Mouse (Mus musculus): Measurements from ENCODE around the gene Ctbp2.
A peak's percentile ranks its signal among the peaks of the same experiment; 100 is the strongest.

The Ctbp2 gene

GRCm38 (mm10) chr7:133039556-133040255, 84.4 kb downstream of the Ctbp2 start:
- no peak for DNase-seq

- peak; percentile 54 for DNase-seq
These were observed 86.5 kb downstream of the Ctbp2 start for GRCm38 (mm10) chr7:133037618-133038017.

DNA sequence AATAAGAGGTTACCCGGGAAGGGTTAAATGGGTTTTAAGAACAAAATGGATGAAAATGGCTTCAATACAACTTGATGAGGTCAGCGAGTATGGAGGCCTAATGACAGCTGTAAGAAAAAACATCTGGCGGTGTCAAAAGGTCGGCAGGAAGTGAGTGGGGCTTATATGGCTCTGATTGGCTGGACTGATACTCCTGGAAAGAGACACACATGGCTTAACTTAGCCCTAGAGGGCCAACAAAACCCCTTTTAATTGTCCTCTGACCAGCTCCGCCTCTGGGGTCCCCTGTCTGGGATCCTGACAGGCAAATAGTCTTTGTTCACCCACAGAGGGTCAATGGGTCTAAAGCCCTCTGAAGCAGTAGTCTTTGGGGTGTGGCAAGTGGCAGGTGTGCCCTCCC, 86.9 kb downstream of the Ctbp2 start:
- peak; percentile 87 for DNase-seq

DNA sequence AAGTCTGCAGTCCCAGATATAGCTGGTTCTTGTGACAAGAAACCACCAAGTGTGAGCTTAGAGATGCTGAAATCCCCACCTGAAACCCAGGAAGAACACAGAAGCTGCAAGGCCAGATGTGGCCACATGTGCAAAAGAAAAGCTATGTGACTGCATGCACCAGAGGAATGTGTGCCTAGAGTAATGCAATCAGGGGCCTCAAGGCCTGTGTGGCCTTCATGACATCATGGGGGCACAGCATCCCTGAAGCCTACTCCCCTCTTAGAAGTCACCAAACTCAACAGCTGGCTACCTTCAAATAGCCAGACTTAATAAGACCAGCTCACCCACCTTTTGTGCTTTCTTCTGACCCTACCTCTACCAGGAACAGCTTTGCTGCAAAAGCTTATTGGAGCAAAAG, 88.3 kb downstream of the Ctbp2 start:
- DNase-seq: no peak

DNA sequence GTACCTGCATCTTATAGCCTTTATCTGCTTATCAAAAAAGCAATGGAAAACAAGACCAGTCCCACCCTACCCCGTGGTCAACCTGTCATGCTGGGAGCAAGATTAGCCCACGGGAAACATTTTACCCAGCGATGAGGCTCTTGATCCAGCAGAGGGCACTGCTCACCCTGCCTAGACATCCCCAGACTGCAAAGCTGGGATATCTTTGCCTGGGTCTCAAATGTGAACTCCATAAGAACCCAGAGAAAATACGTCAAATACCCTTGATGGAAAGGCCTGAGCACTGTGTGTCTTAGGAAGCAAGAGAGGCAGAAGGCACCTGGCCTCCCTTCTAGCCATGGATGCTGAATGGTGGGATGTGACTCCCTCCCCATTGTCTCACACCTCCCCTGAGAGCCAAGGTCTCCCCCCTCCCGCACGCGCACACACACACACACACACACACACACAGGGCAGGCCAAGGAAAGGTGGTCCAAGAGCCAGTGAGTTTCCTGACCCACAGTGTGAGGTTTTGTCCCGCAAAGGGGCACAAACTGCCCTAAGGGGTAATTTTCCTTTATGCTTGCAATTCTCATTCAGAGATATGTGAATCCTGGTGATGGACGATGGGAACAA, 91.5 kb downstream of the Ctbp2 start:
- peak; percentile 81 for DNase-seq

DNA sequence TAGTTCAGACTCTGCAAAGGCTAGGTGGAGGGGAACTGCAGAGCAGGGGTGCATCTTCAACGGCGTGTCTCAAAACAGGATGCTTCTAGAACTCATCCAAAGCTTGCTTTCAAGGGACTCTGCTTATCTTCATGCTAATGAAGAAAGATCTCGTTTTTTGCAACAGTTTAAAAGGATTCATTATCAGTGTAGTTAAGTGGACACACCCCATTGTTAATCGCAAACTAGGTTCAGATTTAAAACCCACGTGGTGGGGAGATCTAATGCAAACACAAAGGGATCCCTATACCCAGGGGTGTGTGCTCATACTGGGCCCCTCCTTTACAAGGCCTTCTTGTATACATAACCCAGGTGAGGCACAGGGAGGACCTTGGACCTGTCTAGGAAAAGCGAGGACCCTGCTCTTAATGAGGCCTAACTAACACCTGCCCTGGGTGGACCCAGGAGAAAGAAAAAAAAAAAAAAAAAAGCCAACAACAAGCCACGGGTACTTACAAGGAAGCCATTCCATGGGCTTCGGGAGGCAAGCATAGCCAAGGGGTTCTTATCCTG, 94.6 kb downstream of the Ctbp2 start:
- DNase-seq: no peak

DNA sequence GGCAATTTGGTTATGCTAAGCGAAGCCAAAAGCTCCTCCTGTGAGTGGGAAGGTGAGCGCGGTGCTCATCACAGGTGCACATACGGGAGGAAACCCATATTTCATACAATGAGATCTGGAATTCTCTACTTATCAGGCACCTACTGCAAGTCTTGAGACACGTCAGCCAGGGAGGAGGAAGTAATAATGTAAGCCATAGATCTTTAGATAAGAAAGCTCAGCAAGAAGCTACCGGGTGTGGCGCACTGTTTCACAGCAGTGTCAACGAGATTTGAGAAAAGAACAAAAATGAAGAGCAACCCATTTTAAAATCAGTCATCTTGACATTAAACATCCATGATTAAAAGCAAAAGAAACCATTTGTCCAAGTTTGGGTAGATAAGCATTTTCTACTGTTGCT, 95.2 kb downstream of the Ctbp2 start:
- no peak for DNase-seq

DNA sequence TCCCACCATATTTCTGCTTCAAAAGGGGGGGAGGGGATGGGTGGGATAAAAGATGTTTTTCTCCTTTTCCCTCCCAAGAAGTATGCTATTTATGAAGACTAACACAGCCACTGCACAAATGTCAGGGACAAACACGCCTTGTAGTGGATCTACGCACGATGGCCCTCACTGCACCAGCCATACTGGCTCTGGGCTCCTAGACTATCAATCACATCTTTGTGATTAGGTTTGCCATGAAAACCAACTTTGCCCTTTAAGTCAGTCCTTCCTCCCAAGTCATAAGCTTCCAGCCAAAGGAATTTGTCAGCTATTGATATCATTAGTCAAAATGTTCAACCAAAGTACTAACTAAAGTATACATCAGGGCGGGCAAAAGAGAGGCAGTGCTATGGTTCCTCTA, 96.2 kb downstream of the Ctbp2 start:
- no peak for DNase-seq

- peak; percentile 34 for DNase-seq
These were observed 99.5 kb downstream of the Ctbp2 start for GRCm38 (mm10) chr7:133024694-133025093.

- DNase-seq: no peak
These were observed 104.6 kb downstream of the Ctbp2 start for GRCm38 (mm10) chr7:133019481-133020020.

GRCm38 (mm10) chr7:133018961-133019360, 105.2 kb downstream of the Ctbp2 start:
- no peak for DNase-seq

- peak; percentile 43 for DNase-seq
These were observed 108.6 kb downstream of the Ctbp2 start for GRCm38 (mm10) chr7:133015416-133016070.

- no peak for DNase-seq
These were observed 109.5 kb downstream of the Ctbp2 start for GRCm38 (mm10) chr7:133014631-133015030.

DNA sequence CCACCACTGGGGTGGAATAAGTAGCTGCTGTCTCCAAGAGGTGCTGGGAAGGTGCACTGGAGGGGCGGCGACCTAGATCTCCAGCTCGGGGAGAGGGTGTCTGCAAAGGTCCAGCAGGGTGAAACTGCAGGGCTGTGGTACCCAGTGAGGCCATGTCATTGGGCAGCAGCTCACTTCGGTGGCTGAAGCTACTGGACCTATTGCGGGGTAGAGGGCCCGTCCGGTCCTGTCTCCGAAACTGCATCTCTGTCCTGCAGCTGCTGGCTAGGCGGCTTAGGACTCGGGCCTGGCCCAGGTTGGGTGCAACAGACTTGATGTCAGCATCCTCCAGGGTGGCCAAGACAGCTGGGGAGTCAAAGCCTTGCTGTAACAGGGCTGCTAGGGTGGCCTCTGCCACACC, 110.2 kb downstream of the Ctbp2 start:
- no peak for DNase-seq

- DNase-seq: no peak
These were observed 111.4 kb downstream of the Ctbp2 start for GRCm38 (mm10) chr7:133012637-133013366.

- no peak for DNase-seq
These were observed 112.5 kb downstream of the Ctbp2 start for GRCm38 (mm10) chr7:133011611-133012010.

GRCm38 (mm10) chr7:133011191-133011590, 113.0 kb downstream of the Ctbp2 start:
- no peak for DNase-seq

DNA sequence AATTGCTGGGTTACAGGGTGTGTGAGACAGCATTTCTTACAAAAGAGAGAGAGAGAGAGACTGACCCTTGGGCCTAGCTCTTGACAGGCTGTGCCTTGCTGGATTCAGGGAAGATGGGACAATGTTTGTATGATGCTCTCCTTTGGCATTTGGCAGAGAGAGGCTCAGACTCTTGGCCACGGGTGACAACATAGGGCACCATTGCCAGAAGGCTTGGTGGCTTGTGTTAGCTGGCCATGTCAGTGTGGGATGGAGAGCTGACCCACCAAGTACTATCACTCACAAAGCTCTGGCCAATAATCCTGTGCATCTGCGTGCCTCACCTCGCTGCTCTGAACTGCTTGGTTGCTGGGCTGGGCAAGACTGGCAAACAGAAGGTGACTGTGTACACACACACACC, 113.7 kb downstream of the Ctbp2 start:
- DNase-seq: no peak

DNA sequence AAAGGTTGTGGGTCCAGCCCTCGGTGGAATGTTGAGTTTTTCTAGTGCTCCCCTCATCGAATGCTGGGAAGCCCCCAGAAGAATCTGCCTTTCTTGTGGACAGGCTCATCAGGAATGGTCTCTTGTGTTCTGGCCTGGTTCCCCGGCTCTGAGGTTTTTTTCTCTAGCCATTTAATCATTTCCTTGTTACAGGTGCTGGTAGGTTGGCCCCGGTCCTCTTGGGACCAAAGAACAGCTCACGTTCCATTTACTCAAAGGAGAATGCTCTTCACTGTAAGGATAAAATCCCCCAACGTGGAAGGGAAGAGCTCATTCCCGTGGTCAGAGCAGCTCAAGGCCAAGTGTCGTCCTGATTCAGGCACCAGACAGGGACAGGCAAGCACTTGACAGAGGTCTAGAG, 114.5 kb downstream of the Ctbp2 start:
- no peak for DNase-seq

DNA sequence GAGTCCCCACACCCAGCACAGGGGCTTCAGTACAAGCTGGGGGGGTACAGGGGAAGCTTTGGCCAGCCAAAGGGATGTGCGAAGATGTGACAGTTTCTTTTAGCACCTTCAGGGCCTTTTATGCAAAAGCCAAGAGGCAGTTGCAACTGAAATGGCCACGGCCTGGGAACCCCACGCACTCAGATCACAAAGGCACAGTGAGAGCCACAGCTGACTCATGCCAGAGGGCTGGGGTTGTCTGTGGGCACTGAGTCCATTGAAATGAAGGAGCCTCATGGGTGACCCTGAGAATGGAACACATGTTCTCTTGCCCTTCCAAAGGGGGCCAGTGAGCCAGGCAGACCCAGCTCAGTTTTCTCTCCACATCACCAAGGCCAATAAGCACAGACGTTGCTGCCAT, 115.5 kb downstream of the Ctbp2 start:
- DNase-seq: no peak

DNA sequence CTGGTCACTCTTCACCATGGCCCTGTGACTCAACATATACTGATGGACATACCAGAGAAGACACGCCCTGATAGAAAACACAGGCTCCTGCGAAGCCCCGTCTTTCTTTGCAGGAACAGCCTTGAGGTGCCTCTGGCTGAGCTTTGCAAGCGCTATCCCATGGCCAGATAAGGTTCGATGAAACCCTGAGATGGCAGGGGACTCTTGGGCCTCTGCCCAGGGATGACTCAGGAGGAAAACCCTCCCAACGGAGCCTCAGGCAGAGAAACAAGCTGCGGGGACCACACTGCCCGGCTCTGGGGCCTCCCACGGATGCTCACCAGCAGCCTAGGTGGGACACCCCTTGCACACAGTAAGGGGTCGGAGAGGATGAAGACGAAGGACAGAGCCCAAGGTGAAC, 116.8 kb downstream of the Ctbp2 start:
- no peak for DNase-seq

GRCm38 (mm10) chr7:133005772-133006171, 118.4 kb downstream of the Ctbp2 start:
- DNase-seq: no peak

GRCm38 (mm10) chr7:133003421-133003820, 120.7 kb downstream of the Ctbp2 start:
- DNase-seq: peak; percentile 79
